Mouse (Mus musculus) natural killer cell, adult 2 months (primary cell): ENCODE measurements around the gene Tmco4.

Experiments
- DNase-seq, 2 experiments: peaks; one replicate each; pipeline ENCODE4 v3.0.0; 2022; ENCODE audit warnings: low spot score in 2 of 2

Gene Tmco4

GRCm38 (mm10) chr4:138972827-138973718, at the start of gene Tmco4:
Tmco4 (plus strand) TSS chr4:138972888.
- peak; percentile 79 to 85 for DNase-seq

GRCm38 (mm10) chr4:138925561-138925960, 47.1 kb upstream of the Tmco4 start:
- no peak for DNase-seq

DNA sequence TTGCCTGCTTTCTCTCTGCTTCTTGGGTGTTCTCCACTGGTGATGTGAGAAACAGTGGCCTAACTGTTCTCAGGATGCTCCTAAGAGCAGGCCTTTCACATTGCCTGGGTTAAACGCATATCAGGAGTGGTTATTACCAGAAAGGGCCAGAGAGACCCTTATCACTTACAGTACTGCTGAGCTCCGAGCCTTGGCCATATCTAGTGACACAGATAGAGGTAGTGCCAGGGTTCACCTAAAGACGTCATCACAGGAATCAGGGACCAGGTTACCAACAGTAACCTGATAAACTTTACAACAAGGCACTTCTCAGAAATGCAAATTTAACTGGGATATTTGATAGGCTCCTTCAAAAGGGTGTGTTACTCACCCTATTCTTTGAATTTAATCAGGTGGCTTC, 38.8 kb upstream of the Tmco4 start:
- no peak for DNase-seq

GRCm38 (mm10) chr4:138934456-138935145, 38.1 kb upstream of the Tmco4 start:
- no peak for DNase-seq

GRCm38 (mm10) chr4:138938495-138939269, 34.0 kb upstream of the Tmco4 start:
- DNase-seq: no peak

GRCm38 (mm10) chr4:138939481-138939880, 33.2 kb upstream of the Tmco4 start:
- no peak for DNase-seq

DNA sequence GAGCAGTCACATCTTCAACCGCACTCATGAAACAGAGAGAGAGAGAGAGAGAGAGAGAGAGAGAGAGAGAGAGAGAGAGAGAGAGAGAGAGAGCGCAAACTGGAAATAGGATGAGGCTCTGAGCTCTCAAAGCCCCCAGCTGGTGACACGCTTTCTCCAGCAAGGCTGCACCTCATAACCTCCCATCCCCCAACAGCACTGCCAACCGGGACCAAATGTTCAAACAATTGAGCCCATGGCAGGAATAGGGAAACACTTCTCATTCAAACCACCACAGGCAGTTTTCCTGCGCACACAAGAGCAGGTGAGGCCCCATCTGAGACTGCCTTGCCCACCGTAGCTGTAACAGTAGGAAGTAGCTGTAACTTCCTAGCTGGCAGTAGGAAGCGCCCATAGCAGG, 31.3 kb upstream of the Tmco4 start:
- no peak for DNase-seq

DNA sequence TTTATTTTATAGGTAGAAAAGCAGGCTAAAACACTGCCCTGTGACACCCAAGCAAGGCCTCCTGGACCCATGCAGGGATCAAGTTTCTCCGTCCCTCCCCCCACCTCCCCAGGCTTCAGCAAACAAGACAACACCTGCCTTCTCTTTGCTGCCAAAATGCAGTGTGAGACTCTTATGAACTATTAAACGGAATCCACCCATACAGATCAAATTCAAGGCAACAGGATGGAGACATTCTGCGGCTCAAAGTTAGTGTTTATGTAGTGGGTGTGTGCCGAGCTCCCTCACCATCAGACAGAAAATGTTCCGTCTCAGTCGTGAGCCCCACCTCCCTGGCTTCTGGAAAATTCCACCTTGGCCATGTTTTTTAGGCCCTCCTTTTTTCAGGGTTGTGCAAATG, 30.7 kb upstream of the Tmco4 start:
- DNase-seq: no peak

DNA sequence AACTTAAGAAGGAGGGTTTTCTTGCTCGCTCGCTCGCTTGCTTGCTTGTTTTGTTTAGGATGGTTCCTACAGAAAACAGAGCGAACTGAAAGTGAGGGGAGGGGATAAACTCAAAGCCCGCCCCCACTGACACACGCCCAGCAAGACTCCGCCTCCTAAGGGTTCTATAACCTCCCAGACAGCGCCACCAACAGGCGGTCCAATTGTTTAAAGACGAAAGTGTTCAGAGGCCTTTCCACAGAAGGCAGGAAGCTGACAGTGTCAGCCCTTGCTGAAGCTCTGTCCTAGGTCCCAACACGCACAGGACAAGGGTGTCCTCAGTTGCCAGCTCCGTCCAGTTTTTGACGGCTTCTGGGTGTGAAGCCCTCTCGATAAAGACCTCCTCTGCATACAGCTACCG, 29.0 kb upstream of the Tmco4 start:
- peak; percentile 85 to 91 for DNase-seq

DNA sequence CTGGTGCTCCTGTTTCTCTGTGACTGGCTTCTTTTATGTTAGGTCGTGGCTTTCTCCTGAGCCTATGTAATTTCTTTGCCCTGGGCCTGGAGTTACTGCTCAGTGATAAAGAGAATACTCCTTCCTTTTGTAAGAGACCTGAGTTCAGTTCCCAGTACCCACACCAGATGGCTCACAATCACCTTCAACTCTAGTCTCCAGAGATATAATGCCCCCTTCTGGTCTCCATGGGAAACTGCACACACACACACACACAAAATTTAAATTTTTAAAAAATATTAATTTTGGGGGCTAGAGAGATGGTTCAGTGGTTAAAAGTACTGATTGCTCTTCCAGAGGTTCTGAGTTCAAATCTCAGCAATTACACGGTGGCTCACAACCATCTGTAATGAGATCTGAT, 24.4 kb upstream of the Tmco4 start:
- DNase-seq: no peak

DNA sequence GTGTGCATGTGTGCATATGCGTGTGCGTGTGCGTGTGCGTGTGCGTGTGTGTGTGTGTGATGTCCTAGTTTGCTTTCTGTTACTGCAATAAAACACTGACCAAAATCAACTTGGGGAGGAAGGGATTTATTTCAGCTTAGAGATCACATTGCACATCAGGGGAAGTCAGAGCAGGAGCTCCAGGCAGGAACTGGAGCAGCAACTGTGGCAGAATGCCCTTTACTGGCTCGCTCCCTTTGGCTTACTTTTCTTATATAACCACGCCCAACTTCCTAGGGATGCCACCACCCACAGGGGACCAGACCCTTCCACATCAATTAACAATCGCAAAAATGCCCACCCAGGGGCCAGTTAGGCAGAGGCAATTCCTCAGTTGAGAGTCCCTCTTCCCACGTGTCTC, 14.1 kb upstream of the Tmco4 start:
- no peak for DNase-seq

DNA sequence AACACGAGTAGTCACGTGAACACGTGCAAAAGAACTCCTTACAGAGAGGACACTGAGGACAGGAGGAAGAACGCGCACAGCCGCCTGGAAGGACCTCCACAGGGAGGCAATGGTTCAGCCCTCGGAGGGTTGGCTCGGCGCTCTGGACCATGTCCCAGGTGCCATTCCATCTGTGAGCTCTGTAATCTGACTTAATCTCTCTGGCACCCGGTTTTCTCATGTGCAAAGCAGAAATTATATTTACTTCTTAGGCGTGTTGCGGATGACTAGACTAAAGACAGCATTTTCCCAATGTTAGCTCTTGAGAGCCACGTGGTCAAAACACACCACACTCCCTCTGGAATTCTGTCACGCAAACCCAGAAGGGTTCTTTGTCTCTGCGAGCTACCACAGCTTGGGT, 13.6 kb upstream of the Tmco4 start:
- no peak for DNase-seq

GRCm38 (mm10) chr4:138959926-138960325, 12.8 kb upstream of the Tmco4 start:
- DNase-seq: no peak

DNA sequence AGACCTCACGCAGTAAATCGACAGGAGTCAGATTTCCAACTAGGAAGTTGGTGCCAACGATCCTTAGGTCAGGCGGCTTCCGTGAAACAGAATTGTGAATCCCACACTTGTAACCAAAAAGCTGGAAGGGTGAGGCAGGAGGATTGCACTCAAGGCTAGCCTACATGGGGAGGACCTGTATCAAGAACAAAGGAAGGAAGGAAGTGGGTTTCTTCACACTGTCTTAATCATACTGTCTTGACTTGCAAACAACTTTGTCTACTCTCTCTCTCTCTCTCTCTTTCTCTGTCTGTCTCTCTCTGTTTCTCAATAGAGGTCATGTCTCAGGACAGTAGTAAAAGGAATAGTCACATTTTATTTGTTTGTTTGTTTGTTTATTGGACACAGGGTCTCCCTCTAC, 10.0 kb upstream of the Tmco4 start:
- DNase-seq: no peak

- no peak for DNase-seq
These were observed 6.8 kb upstream of the Tmco4 start for GRCm38 (mm10) chr4:138965871-138966270.

DNA sequence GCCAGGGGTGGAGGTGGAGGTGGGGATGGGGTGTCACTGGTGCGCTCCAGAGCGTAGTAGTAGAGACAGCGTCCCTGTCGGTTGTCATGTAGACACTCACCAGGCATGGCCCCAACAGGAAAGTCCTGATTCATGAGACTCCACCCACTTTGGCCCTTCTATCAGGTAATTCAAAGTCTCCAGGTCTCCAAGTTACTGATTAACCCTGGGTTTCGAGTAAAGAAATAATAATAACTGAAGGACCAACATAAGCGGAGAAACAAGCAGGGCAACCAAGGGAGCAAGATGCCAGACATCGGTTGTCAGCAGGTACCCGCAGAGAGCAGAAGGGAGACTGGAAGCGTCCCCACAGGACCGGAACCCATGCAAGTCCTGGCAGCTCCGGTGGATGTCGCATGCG, 5.8 kb upstream of the Tmco4 start, which contains the start of gene Rnf186:
Gene Rnf186, plus strand, starts transcription at position 247 of the 400 bp plus-strand sequence.
- DNase-seq: no peak

GRCm38 (mm10) chr4:138967485-138967884, 5.2 kb upstream of the Tmco4 start:
- DNase-seq: no peak

DNA sequence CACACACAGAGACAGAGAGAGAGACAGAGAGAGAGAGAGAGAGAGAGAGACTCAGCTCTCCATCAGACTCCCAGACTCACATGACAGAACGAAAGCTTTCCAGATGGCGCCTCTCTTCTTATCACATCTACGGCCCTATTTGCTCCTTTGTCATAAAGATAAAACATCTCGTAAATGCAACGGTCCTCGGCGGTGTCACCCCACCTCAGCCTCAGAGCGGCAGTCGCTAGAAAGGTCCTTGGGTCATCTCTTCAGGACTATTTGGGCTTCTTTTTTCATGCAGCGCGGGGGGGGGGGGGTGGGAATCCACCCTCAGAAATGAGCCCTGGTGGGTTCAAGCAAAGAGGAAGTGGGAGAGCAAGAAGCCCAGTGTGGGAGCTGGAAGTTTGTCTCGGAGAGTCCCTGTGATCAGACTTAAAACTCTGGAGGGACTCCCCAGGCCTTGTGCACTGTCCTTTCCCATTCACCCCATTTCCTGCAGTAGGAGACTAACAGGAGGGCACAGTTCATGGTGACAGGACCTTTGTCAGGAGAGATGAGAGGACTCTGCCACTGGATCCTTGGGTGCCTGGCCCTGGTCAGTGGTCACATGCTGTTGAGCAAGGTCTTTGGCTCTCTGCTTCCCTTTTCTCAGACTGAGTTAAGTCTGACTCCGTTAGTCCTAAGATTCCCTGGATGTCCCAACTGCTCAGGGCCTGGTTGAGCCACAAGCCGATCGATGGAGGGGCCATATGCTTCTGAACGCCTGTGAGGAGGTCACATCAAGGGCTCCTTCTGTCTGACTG, 3.7 kb upstream of the Tmco4 start:
- no peak for DNase-seq

DNA sequence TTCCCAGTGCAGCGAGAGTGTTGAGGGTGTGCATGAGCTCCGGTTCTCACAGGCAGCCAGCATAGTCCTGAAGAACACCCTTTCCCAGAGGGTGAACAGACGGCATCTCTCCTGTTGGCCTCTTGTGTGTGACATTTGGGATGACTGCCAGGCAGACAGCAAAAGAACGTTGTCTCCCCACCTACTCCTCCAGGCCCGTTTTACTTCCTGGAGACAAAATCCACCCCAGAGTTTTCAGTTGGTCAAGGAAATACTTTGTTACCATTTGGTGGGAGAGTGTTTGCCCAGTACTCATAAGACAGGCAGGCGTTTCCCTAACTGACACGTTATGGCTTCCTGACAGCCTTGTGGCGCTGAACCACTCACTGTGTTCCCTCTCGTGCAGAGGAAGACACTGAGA, 3.0 kb upstream of the Tmco4 start:
- no peak for DNase-seq

DNA sequence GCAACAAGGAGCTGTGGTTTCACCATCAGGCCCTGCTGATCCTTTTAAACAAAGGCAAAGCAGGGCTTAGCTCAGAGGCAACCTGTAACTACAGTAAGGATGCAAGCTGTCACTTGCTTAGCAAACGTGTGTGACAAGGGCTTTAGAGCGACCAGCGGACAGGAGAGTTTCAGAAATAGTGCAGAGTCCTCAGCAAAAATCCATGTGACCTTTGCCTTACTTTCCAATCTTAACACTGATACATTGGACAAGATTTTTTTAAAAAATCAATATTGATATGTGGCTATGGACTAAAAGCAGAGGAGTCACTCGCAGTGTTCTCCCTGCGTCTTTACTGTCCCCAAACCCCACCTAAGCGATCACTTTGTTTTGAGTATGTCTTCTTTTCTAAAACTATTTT, 1.3 kb upstream of the Tmco4 start:
- DNase-seq: no peak

DNA sequence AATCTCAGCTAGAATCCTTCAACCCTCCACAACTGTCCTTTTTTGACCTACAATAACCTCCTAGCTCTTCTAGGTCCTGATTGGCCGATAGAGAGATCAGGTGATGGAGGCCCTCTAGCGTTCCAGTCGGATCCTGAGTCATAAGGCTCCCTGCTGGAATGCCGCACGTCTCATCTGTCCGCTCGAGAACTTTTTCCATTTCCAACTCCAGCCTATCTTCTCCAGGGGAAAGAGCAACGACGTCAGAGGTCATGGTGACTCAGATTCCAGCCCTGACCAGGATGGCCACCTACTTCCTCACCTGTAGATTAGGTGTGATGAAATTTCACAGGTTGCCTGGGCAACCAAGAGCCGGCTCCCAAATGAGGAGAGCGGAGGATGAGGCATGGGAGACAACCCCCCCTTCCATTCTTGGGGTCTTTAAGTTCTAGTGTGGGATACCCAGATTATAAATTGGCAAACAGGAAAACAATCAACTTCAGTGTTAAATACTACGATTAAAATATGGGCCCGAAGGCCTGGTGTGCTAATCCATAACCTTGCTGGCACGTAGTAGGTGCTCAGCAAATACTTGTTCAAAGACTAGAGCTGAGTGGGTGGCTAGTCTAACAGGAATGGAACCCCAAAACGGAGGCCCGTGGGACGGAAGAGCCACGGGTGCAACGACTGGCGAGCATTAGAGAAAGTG, 405 bp upstream of the Tmco4 start:
- DNase-seq: peak; percentile 35 to 38
